Comparison of ENCODE assay signal across 8 mouse cellular contexts in genomic region chr11:120485251-120485650, GRCm38 (mm10). TPM values are rescaled to one million over a fixed set of nuclear protein-coding genes. Genes with fewer than 3 reads are reported as not detected.
A peak's percentile ranks its signal among the peaks of the same experiment; 100 is the strongest.
DNase-seq lines count a peak whose midpoint lies in the region; ATAC-seq and TF ChIP-seq lines count a peak whose summit lies in the region.

No protein-coding gene starts in this region.

- H3K36me3 ChIP-seq in spleen, adult 2 months (ENCODE audit: control insufficient read depth, insufficient read depth, low read length) = peaks cover 26% of the 10 kb centered on the region
- H3K36me3 ChIP-seq in hindbrain, embryonic 10.5 days = peaks cover 83% of the 10 kb centered on the region
- H3K36me3 ChIP-seq in limb, embryonic 14.5 days (ENCODE audit: control insufficient read depth, insufficient read depth, low read length) = peaks cover 75% of the 10 kb centered on the region
- H3K36me3 ChIP-seq in stomach, postnatal 0 days (ENCODE audit: control insufficient read depth, insufficient read depth, low read length) = peaks cover 19% of the 10 kb centered on the region

- H3K4me1 ChIP-seq in spleen, adult 2 months (ENCODE audit: control insufficient read depth, insufficient read depth, insufficient read length) = peaks cover 8% of the 10 kb centered on the region
- peaks cover 34% of the 10 kb centered on the region for H3K4me1 ChIP-seq in hindbrain, embryonic 10.5 days (replicated peaks)
- H3K4me1 ChIP-seq in limb, embryonic 14.5 days (ENCODE audit: control insufficient read depth, insufficient read depth, low read length) = peaks cover 10% of the 10 kb centered on the region
- H3K4me1 ChIP-seq in stomach, postnatal 0 days (replicated peaks; ENCODE audit: control insufficient read depth, insufficient read depth) = no peaks in the 10 kb centered on the region; the same call in 1 of the 2 replicates

- no peak for ATAC-seq in limb, embryonic 14.5 days (ENCODE audit: low FRiP score, low read depth)
- no peak for ATAC-seq in stomach, postnatal 0 days (ENCODE audit: low FRiP score, low TSS enrichment)
- ATAC-seq in granulocyte monocyte progenitor cell, adult 5-6 weeks (replicated peaks; ENCODE audit: poor library complexity, severe bottlenecking) = no peak

- H3K4me2 ChIP-seq in limb, embryonic 14.5 days (replicated peaks; ENCODE audit: low read depth, low read length, severe bottlenecking) = peak overlapping the region; percentile 84
- H3K4me2 ChIP-seq in stomach, postnatal 0 days (replicated peaks; ENCODE audit: low read depth) = peak overlapping the region; percentile 79

- H3K27me3 ChIP-seq in spleen, adult 2 months (ENCODE audit: control insufficient read depth, insufficient read depth, low read length) = no peaks in the 10 kb centered on the region
- no peaks in the 10 kb centered on the region for H3K27me3 ChIP-seq in hindbrain, embryonic 10.5 days (ENCODE audit: insufficient read depth, poor library complexity, severe bottlenecking)
- no peaks in the 10 kb centered on the region for H3K27me3 ChIP-seq in limb, embryonic 14.5 days (ENCODE audit: control insufficient read depth, insufficient read depth, low read length)
- no peaks in the 10 kb centered on the region for H3K27me3 ChIP-seq in stomach, postnatal 0 days (ENCODE audit: control insufficient read depth, insufficient read depth, low read length)

- DNase-seq in spleen, adult 2 months (ENCODE audit: low read depth in 1 of 2, low spot score in 2 of 2) = no peak
- DNase-seq in spleen, adult 12 weeks (ENCODE audit: low spot score) = no peak
- no peak for DNase-seq in hindbrain, embryonic 10.5 days (ENCODE audit: low spot score)
- DNase-seq in limb, embryonic 14.5 days (ENCODE audit: low spot score) = no peak
- DNase-seq in stomach, postnatal 0 days (ENCODE audit: low spot score) = no peak
- DNase-seq in yolk sac, embryonic 10.5 days (ENCODE audit: low spot score) = no peak
- DNase-seq in cerebellum, adult 11-12 months = no peak

- 11% methylated on average over 10 of the region's 10 CpGs for WGBS in spleen, adult 2 months
- WGBS in hindbrain, embryonic 10.5 days = 15% methylated on average over 10 of the region's 10 CpGs
- 10% methylated on average over 10 of the region's 10 CpGs for WGBS in limb, embryonic 14.5 days
- 6% methylated on average over 10 of the region's 10 CpGs for WGBS in stomach, postnatal 0 days

- peak overlapping the region; percentile 87; the same call in 1 of the 2 replicates for H3K4me3 ChIP-seq in spleen, adult 2 months (ENCODE audit: extremely low read depth, insufficient read depth, insufficient read length)
- peak overlapping the region; percentile 99 for H3K4me3 ChIP-seq in hindbrain, embryonic 10.5 days
- H3K4me3 ChIP-seq in limb, embryonic 14.5 days (replicated peaks; ENCODE audit: low read length) = peak overlapping the region; percentile 90
- peak overlapping the region; percentile 94 for H3K4me3 ChIP-seq in stomach, postnatal 0 days (ENCODE audit: low read depth, low read length)

- no peak for TF ChIP-seq CTCF in spleen, adult 2 months (IDR thresholded peaks at IDR 0.05; ENCODE audit: extremely low read depth, insufficient read depth, insufficient read length, insufficient replicate concordance)
- TF ChIP-seq CTCF in stomach, postnatal 0 days (IDR thresholded peaks at IDR 0.05; ENCODE audit: low read depth) = no peak

- TF ChIP-seq POLR2A in spleen, adult 2 months (IDR thresholded peaks at IDR 0.05; ENCODE audit: low read depth, low read length) = no peak
- no peak for TF ChIP-seq POLR2A in limb, embryonic 14.5 days (IDR thresholded peaks at IDR 0.05; ENCODE audit: borderline replicate concordance, extremely low read depth, insufficient read depth, insufficient read length)

- H3K9ac ChIP-seq in limb, embryonic 14.5 days (ENCODE audit: low read depth, low read length, severe bottlenecking) = peak overlapping the region; percentile 84
- H3K9ac ChIP-seq in stomach, postnatal 0 days (ENCODE audit: low read length) = peak overlapping the region; percentile 89

- no peaks in the 10 kb centered on the region for H3K9me3 ChIP-seq in hindbrain, embryonic 10.5 days
- no peaks in the 10 kb centered on the region for H3K9me3 ChIP-seq in limb, embryonic 14.5 days (ENCODE audit: control insufficient read depth, low read length)
- no peaks in the 10 kb centered on the region for H3K9me3 ChIP-seq in stomach, postnatal 0 days (ENCODE audit: control insufficient read depth, low read length)

- no peak overlapping the region for H3K27ac ChIP-seq in spleen, adult 2 months (ENCODE audit: insufficient read depth, low read length)
- peak overlapping the region; percentile 97 for H3K27ac ChIP-seq in hindbrain, embryonic 10.5 days
- H3K27ac ChIP-seq in limb, embryonic 14.5 days (replicated peaks; ENCODE audit: low read depth, low read length) = no peak overlapping the region
- 0 out of 2 replicates have a peak overlapping the region, but pooled peaks have one; percentile 75 for H3K27ac ChIP-seq in stomach, postnatal 0 days (replicated peaks)

- TF ChIP-seq EP300 in stomach, postnatal 0 days (optimal IDR thresholded peaks at IDR 0.05) = no peak

RNA-seq across cellular contexts. Expression of gene Mrpl12, which starts 0.8 kb away (rescaled TPM):
- polyA plus RNA-seq in spleen, adult 2 months (2012; rRNA removed) = 55.1 and 55.7 TPM in 2 replicates
- 171 and 186 TPM in 2 replicates for polyA plus RNA-seq in hindbrain, embryonic 10.5 days (2016; fragmentation: Nextera tagmentation; extraction: Ambion mirVana)
- polyA plus RNA-seq in limb, embryonic 14.5 days (2012; rRNA removed) = 87.0 and 101 TPM in 2 replicates
- 127 and 142 TPM in 2 replicates for polyA plus RNA-seq in limb, embryonic 14.5 days (2014; fragmentation: Nextera tagmentation; extraction: Ambion mirVana)
- 133 and 134 TPM in 2 replicates for polyA plus RNA-seq in stomach, postnatal 0 days (2015; fragmentation: Nextera tagmentation; extraction: Ambion mirVana)
- 113 and 121 TPM in 2 replicates for total RNA-seq in granulocyte monocyte progenitor cell, adult 5-6 weeks (2014; fragmentation: Nextera tagmentation)
- total RNA-seq in granulocyte monocyte progenitor cell, adult 5-6 weeks (2017) = 131 and 159 TPM in 2 replicates

RNA-seq across cellular contexts. Expression of gene Slc25a10, which starts 6.4 kb away (rescaled TPM):
- polyA plus RNA-seq in spleen, adult 2 months (2012; rRNA removed) = 36.5 and 48.1 TPM in 2 replicates
- polyA plus RNA-seq in hindbrain, embryonic 10.5 days (2016; fragmentation: Nextera tagmentation; extraction: Ambion mirVana) = 50.6 and 53.3 TPM in 2 replicates
- polyA plus RNA-seq in limb, embryonic 14.5 days (2012; rRNA removed) = 54.4 and 75.1 TPM in 2 replicates
- polyA plus RNA-seq in limb, embryonic 14.5 days (2014; fragmentation: Nextera tagmentation; extraction: Ambion mirVana) = 44.1 and 44.4 TPM in 2 replicates
- polyA plus RNA-seq in stomach, postnatal 0 days (2015; fragmentation: Nextera tagmentation; extraction: Ambion mirVana) = 86.1 and 94.0 TPM in 2 replicates
- total RNA-seq in granulocyte monocyte progenitor cell, adult 5-6 weeks (2014; fragmentation: Nextera tagmentation) = 20.6 and 21.3 TPM in 2 replicates
- total RNA-seq in granulocyte monocyte progenitor cell, adult 5-6 weeks (2017) = 20.5 and 26.2 TPM in 2 replicates

RNA-seq across cellular contexts. Expression of gene Arl16, which starts 17.8 kb away (rescaled TPM):
- 13.2 and 14.4 TPM in 2 replicates for polyA plus RNA-seq in spleen, adult 2 months (2012; rRNA removed)
- 59.6 and 62.3 TPM in 2 replicates for polyA plus RNA-seq in hindbrain, embryonic 10.5 days (2016; fragmentation: Nextera tagmentation; extraction: Ambion mirVana)
- polyA plus RNA-seq in limb, embryonic 14.5 days (2012; rRNA removed) = 45.2 and 52.7 TPM in 2 replicates
- polyA plus RNA-seq in limb, embryonic 14.5 days (2014; fragmentation: Nextera tagmentation; extraction: Ambion mirVana) = 48.9 and 49.7 TPM in 2 replicates
- polyA plus RNA-seq in stomach, postnatal 0 days (2015; fragmentation: Nextera tagmentation; extraction: Ambion mirVana) = 24.4 and 30.6 TPM in 2 replicates
- total RNA-seq in granulocyte monocyte progenitor cell, adult 5-6 weeks (2014; fragmentation: Nextera tagmentation) = 11.7 and 15.1 TPM in 2 replicates
- 19.2 and 22.4 TPM in 2 replicates for total RNA-seq in granulocyte monocyte progenitor cell, adult 5-6 weeks (2017)

RNA-seq across cellular contexts. Expression of gene Ccdc137, which starts 27.3 kb away (rescaled TPM):
- polyA plus RNA-seq in spleen, adult 2 months (2012; rRNA removed) = 11.2 TPM in 2 replicates
- 34.4 and 37.3 TPM in 2 replicates for polyA plus RNA-seq in hindbrain, embryonic 10.5 days (2016; fragmentation: Nextera tagmentation; extraction: Ambion mirVana)
- 42.1 and 43.0 TPM in 2 replicates for polyA plus RNA-seq in limb, embryonic 14.5 days (2012; rRNA removed)
- 29.2 TPM in 2 replicates for polyA plus RNA-seq in limb, embryonic 14.5 days (2014; fragmentation: Nextera tagmentation; extraction: Ambion mirVana)
- 13.3 and 18.2 TPM in 2 replicates for polyA plus RNA-seq in stomach, postnatal 0 days (2015; fragmentation: Nextera tagmentation; extraction: Ambion mirVana)
- total RNA-seq in granulocyte monocyte progenitor cell, adult 5-6 weeks (2014; fragmentation: Nextera tagmentation) = 35.6 and 43.0 TPM in 2 replicates
- 39.4 and 57.7 TPM in 2 replicates for total RNA-seq in granulocyte monocyte progenitor cell, adult 5-6 weeks (2017)

RNA-seq across cellular contexts. Expression of gene Oxld1, which starts 27.4 kb away (rescaled TPM):
- polyA plus RNA-seq in spleen, adult 2 months (2012; rRNA removed) = 9.1 and 11.0 TPM in 2 replicates
- 12.5 and 13.2 TPM in 2 replicates for polyA plus RNA-seq in hindbrain, embryonic 10.5 days (2016; fragmentation: Nextera tagmentation; extraction: Ambion mirVana)
- 12.3 and 14.7 TPM in 2 replicates for polyA plus RNA-seq in limb, embryonic 14.5 days (2012; rRNA removed)
- 12.8 and 14.3 TPM in 2 replicates for polyA plus RNA-seq in limb, embryonic 14.5 days (2014; fragmentation: Nextera tagmentation; extraction: Ambion mirVana)
- polyA plus RNA-seq in stomach, postnatal 0 days (2015; fragmentation: Nextera tagmentation; extraction: Ambion mirVana) = 18.2 and 19.8 TPM in 2 replicates
- total RNA-seq in granulocyte monocyte progenitor cell, adult 5-6 weeks (2014; fragmentation: Nextera tagmentation) = 7.9 and 8.6 TPM in 2 replicates
- total RNA-seq in granulocyte monocyte progenitor cell, adult 5-6 weeks (2017) = 12.8 and 19.5 TPM in 2 replicates

Comparison
In these comparisons a context has a peak if more than half of its experiments do, and no peak if none do; other contexts are left out.
1. H3K27ac ChIP-seq: peak in hindbrain, embryonic 10.5 days (single experiment) and stomach, postnatal 0 days (single experiment); none in spleen, adult 2 months (single experiment) and limb, embryonic 14.5 days (single experiment).
2. Peak in every context shown above with its lines, with median percentiles within 50 percentile points of each other: H3K4me3 ChIP-seq.